Mouse (Mus musculus): Measurements from ENCODE around the gene Tas2r113.
"Not testable (repeated sequence)": the region's sequence is repeated elsewhere in the genome, so short reads cannot be mapped to it uniquely, and the experiment has no call there.

The Tas2r113 gene

DNA sequence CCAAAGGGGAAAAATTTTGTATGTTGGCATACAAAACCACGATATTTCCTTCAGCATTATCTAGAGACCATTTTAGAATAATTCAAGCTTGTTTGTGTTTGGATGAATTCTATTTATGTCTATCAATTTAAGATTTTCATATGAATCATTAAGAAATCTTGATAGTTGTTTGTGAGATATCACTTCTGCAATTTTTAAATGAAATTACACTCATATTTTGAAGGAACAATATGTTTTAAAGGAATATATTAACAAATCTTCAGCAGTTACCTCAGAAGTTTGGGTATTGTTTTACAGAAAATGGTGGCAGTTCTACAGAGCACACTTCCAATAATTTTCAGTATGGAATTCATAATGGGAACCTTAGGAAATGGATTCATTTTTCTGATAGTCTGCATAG, at the start of gene Tas2r113:
TSS of gene Tas2r113 (plus strand) at position 301 of the 400 bp plus-strand sequence.
- no peak for DNase-seq

DNA sequence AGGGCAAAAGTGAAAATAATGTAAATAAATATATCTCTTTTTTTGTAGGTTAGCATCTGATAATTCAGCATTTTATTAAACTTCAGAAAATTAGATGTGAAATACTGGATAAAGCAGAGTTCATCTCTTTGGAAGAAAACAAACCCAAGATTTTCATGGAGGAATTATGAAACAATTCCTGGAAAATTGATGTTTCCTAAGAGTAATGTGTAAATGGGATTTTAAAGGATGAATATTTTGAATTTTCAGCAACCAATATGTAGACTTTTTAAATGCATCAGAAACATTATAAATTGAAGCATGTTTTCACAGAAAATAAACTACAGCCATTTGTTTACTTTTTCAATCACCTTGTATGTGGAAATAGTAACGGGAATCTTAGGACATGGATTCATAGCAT, 46.0 kb upstream of the Tas2r113 start, which contains the start of gene Tas2r123:
TSS of gene Tas2r123 (plus strand) at position 301 of the 400 bp plus-strand sequence.
- DNase-seq: no peak

DNA sequence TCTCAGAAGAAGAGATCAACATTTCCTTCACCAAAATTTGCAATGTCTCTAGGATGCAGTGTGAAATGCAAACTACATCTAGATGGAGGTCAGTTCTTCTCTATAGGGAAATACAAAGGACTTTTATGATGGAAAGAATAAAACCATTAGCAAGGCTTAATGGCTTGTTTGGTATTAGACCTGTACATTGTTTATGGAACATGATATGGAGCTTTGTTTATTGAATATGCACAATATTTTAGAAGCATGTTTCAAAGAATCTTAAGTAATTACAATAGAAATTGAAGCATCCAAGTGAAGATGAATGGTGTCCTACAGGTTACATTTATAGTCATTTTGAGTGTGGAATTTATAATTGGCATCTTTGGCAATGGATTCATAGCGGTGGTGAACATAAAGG, 37.7 kb upstream of the Tas2r113 start, which contains the start of gene Tas2r116:
TSS of gene Tas2r116 (plus strand) at position 301 of the 400 bp plus-strand sequence.
- DNase-seq: no peak

- no peak for DNase-seq
Observed at GRCm38 (mm10) chr6:132867708-132868107, 25.1 kb upstream of the Tas2r113 start, which contains the start of gene Tas2r110. Gene Tas2r110 (plus strand): TSS chr6:132868008.

- no peak for DNase-seq
Observed at GRCm38 (mm10) chr6:132909351-132909750, 16.5 kb downstream of the Tas2r113 start, which contains the start of gene Tas2r125. Gene Tas2r125 (plus strand): TSS chr6:132909651.

DNA sequence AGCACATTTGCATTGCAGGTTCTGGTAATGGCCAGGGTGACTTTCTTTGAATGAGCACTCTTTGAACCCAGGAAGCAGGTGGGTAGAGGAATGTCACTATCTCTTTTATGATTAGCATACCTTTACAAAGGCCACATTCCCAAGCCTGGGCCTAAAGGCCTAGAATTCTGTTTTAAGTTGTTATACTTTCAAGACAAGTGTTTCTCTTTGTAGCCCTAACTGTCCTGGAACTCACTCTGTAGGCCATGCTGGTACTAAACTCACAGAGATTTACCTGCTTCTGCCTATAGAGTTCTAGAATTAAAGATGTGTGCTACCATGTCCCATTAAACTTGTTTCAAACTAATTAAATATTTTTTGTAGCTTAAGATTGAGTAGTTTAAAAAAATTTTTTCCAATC, 48.6 kb downstream of the Tas2r113 start:
- not testable (repeated sequence) for DNase-seq

Data from cerebellum, adult 11-12 months (tissue).